Mouse (Mus musculus): ENCODE data around the gene Gm21887. TPM values are rescaled to one million over a fixed set of nuclear protein-coding genes. Genes with fewer than 3 reads are reported as not detected.
"Not testable (repeated sequence)": the region's sequence is repeated elsewhere in the genome, so short reads cannot be mapped to it uniquely, and the experiment has no call there.

The Gm21887 gene
- polyA plus RNA-seq (2016; fragmentation: Nextera tagmentation; extraction: Ambion mirVana), result 121 and 171 TPM in 2 replicates

GRCm38 (mm10) chrX:170009016-170009750 is at the start of gene Gm21887:
Gene Gm21887, plus strand, starts transcription at chrX:170009659.
- H3K4me3 ChIP-seq, result peak within 1 kb of the TSS; percentile 52
- H3K4me1 ChIP-seq (replicated peaks); H3K27me3 ChIP-seq (replicated peaks): not testable (repeated sequence)
- peaks cover 48% of the 10 kb centered on the region for H3K9me3 ChIP-seq (replicated peaks)
- H3K36me3 ChIP-seq, result peaks cover 16% of the 10 kb centered on the region
- ATAC-seq (ENCODE audit: insufficient number of reproducible peaks, low FRiP score), result peak; percentile 89
- 83% methylated on average over 118 of the region's 118 CpGs for WGBS
- peak within 1 kb of the TSS; percentile 78 for H3K9ac ChIP-seq
- H3K27ac ChIP-seq (ENCODE audit: poor library complexity, severe bottlenecking), result peak within 1 kb of the TSS; percentile 35
- peak within 1 kb of the TSS; percentile 6; the same call in 1 of the 2 replicates for H3K4me2 ChIP-seq

DNA sequence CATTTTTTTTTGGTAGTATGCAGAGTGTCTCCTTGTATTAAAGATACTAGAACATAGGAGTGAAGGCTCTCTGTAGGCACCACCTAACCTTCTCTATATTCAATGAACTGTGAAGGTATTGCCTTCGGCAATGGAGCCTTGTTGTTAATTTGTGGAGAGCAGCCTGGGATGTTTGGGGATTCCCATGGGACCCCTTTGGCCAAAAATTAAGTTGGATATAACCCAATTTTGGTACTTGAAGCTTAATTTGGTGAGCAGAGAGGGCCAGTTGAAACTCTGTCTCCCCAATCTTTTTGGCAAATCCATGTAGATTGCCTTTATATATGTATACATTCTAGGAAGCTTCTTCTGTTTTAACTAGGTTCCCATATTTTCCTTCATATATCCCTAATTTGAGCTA is 40.1 kb upstream of the Gm21887 start:
- Histone ChIP-seq H3K4me3 (no peak overlapping the region), H3K36me3 (peaks cover 22% of the 10 kb centered on the region; the same call in 1 of the 2 replicates), H3K9me3 (replicated peaks) (peaks cover 26% of the 10 kb centered on the region), H3K9ac (no peak overlapping the region), H3K27me3 (replicated peaks) (no peaks in the 10 kb centered on the region), H3K4me2 (no peak overlapping the region), H3K4me1 (replicated peaks) (no peaks in the 10 kb centered on the region), H3K27ac (ENCODE audit: poor library complexity, severe bottlenecking) (no peak overlapping the region)
- 81% methylated on average over 1 of the region's 1 CpGs for WGBS
- no peak for ATAC-seq (ENCODE audit: insufficient number of reproducible peaks, low FRiP score)

GRCm38 (mm10) chrX:169969765-169970164 is 39.7 kb upstream of the Gm21887 start:
- H3K4me2 ChIP-seq; H3K27me3 ChIP-seq (replicated peaks); H3K4me3 ChIP-seq; H3K27ac ChIP-seq (ENCODE audit: poor library complexity, severe bottlenecking); H3K9ac ChIP-seq; H3K4me1 ChIP-seq (replicated peaks): not testable (repeated sequence)
- Histone ChIP-seq H3K36me3 (peaks cover 25% of the 10 kb centered on the region; the same call in 1 of the 2 replicates), H3K9me3 (replicated peaks) (peaks cover 26% of the 10 kb centered on the region)
- ATAC-seq (ENCODE audit: insufficient number of reproducible peaks, low FRiP score), result peak; percentile 9; the same call in 1 of the 2 replicates
- WGBS, result 76% methylated on average over 3 of the region's 3 CpGs

DNA sequence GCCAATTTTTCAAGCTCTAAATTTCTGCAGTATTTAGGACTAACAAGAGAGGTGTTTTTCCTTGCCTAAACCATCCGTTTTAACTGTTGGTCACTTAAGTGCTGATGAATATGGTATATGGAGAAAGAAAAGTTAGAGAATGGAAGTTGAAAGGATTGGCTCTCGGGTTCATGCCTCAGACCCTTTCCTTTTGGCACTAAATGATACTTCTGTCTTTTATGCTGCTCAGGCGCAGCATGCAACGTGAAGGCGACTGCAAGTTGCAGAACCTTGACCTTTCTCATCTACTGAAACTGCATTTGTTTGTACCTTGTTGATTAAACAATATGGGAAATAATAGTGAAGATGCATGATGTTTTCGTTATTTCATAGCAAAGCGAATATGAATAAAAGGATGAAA is 38.9 kb upstream of the Gm21887 start:
- not testable (repeated sequence) for H3K4me2 ChIP-seq; H3K9ac ChIP-seq; H3K4me1 ChIP-seq (replicated peaks); H3K27me3 ChIP-seq (replicated peaks); H3K27ac ChIP-seq (ENCODE audit: poor library complexity, severe bottlenecking); ATAC-seq (ENCODE audit: insufficient number of reproducible peaks, low FRiP score); H3K4me3 ChIP-seq
- WGBS, result 84% methylated on average over 7 of the region's 7 CpGs
- Histone ChIP-seq H3K9me3 (replicated peaks) (peaks cover 30% of the 10 kb centered on the region), H3K36me3 (peaks cover 25% of the 10 kb centered on the region; the same call in 1 of the 2 replicates)

DNA sequence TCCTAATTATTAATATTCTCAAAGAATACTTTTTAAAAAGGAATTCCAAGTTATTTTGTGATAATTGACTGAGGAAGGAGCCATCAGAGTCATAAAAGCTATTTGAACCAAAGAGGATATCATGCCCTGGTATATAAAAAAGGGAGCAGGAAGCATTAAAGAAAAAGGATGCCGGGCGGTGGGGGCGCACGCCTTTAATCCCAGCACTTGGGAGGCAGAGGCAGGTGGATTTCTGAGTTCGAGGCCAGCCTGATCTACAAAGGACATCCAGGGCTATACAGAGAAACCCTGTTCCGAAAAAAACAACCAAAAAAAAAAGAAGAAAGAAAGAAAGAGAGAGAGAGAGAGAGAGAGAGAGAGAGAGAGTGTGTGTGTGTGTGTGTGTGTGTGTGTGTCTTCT is 37.9 kb upstream of the Gm21887 start:
- peaks cover 35% of the 10 kb centered on the region for H3K9me3 ChIP-seq (replicated peaks)
- not testable (repeated sequence) for H3K4me1 ChIP-seq (replicated peaks); H3K27me3 ChIP-seq (replicated peaks); H3K4me2 ChIP-seq; H3K4me3 ChIP-seq; H3K27ac ChIP-seq (ENCODE audit: poor library complexity, severe bottlenecking); H3K9ac ChIP-seq; ATAC-seq (ENCODE audit: insufficient number of reproducible peaks, low FRiP score)
- WGBS, result 83% methylated on average over 6 of the region's 6 CpGs
- peaks cover 25% of the 10 kb centered on the region; the same call in 1 of the 2 replicates for H3K36me3 ChIP-seq

DNA sequence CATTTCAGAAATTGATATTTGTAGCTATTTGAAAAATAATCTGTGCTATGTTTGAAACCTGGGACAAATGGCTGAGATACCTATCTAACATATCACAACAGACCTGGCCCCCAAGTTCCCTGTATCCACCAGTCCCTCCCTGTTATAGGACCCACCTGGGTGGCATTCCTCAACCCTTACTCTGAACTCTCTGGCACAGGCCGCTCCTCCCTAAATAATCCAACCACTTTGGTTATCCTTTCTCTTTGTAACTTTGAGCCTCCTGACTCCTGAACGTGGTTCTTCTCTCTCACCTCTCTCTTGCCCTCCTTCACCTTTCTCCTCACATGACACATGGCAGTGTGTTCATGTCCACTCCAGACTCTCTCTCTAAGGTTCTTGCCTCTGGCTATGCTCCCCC is 37.3 kb upstream of the Gm21887 start:
- not testable (repeated sequence) for H3K4me2 ChIP-seq; H3K4me3 ChIP-seq; H3K4me1 ChIP-seq (replicated peaks); H3K9ac ChIP-seq; H3K27me3 ChIP-seq (replicated peaks)
- peaks cover 28% of the 10 kb centered on the region for H3K36me3 ChIP-seq
- H3K27ac ChIP-seq (ENCODE audit: poor library complexity, severe bottlenecking), result peak overlapping the region; percentile 1; the same call in 1 of the 2 replicates
- 63% methylated on average over 2 of the region's 2 CpGs for WGBS
- ATAC-seq (ENCODE audit: insufficient number of reproducible peaks, low FRiP score), result peak; percentile 37; the same call in 1 of the 2 replicates
- H3K9me3 ChIP-seq (replicated peaks), result peaks cover 35% of the 10 kb centered on the region

DNA sequence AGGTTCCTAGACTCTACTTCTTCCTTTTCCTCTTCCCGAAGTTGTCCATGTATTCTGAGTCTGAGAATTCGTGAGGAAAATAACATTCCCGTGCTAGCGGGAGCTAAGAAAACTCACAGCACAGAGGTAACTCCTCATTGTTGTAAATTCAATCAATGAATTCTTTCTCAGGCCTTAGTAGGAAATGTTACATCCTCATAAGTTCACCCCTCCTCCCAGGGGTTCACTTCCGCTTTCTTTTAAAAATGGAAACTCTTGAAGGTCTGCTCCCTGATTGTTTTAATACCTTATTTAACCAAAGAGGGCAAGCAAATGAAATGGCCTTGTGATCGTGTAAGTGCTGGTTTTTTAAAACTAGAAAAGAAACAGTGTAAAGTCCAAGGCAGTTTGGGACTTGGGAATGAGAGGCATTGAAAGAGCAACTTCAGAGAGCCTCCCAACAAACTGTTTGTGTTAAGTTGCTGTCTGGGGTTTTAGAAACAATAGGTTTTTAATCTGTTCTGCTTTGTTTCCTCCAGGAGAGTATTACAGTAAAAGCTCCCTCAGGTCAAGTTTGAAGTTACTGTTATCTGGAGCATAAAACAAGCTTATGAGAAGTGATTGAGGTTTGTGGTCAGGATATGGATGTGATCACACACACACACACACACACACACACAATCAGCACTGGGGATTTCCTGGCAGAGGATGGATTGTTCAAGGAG is 36.5 kb upstream of the Gm21887 start:
- H3K9ac ChIP-seq; H3K27me3 ChIP-seq (replicated peaks); H3K4me1 ChIP-seq (replicated peaks); H3K4me2 ChIP-seq; ATAC-seq (ENCODE audit: insufficient number of reproducible peaks, low FRiP score); H3K27ac ChIP-seq (ENCODE audit: poor library complexity, severe bottlenecking); H3K4me3 ChIP-seq: not testable (repeated sequence)
- 65% methylated on average over 6 of the region's 6 CpGs for WGBS
- H3K36me3 ChIP-seq, result peaks cover 32% of the 10 kb centered on the region
- peaks cover 38% of the 10 kb centered on the region for H3K9me3 ChIP-seq (replicated peaks)

DNA sequence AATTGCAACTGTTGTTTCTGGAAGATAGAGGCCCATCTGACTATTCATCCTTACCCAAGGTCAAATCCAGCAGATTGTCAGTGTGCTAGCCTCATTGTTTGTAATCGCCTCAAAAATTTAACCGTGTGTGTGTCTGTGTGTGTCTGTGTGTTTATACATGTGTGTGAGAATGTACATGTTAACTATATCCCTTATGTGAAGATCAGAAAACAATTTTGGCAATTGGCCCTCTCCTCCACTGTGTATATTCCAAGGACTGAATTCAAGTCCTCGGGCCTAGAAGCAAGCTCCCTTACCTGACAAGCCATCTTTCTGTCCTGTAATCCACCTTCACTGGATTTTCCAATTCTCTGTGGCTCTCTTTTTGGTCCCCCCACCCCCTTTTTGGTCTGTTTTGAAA is 35.7 kb upstream of the Gm21887 start:
- not testable (repeated sequence) for H3K4me1 ChIP-seq (replicated peaks); ATAC-seq (ENCODE audit: insufficient number of reproducible peaks, low FRiP score); H3K4me2 ChIP-seq; H3K4me3 ChIP-seq; H3K27ac ChIP-seq (ENCODE audit: poor library complexity, severe bottlenecking); H3K27me3 ChIP-seq (replicated peaks); H3K9ac ChIP-seq
- WGBS, result 60% methylated on average over 3 of the region's 3 CpGs
- Histone ChIP-seq H3K9me3 (replicated peaks) (peaks cover 46% of the 10 kb centered on the region), H3K36me3 (peaks cover 36% of the 10 kb centered on the region)

DNA sequence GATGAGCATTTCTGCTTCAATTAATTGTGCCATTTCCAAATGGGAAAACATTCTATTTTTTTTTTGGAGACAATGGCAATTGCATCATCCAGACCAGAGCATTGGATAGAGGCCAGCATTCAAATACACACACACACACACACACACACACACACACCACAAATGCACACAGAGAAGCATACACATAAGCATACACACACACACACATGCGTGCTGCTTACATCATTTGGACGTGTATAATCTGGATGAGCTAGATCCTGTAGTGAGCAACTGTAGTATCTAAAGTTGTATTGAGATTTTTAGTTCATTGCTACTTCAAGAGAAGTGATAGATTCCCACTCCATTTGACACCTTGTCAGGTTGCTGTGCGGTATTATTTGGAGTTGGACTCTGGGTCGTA is 35.0 kb upstream of the Gm21887 start:
- H3K9me3 ChIP-seq (replicated peaks), result peaks cover 52% of the 10 kb centered on the region
- WGBS, result 60% methylated on average over 4 of the region's 4 CpGs
- H3K27ac ChIP-seq (ENCODE audit: poor library complexity, severe bottlenecking), result not testable (repeated sequence)

DNA sequence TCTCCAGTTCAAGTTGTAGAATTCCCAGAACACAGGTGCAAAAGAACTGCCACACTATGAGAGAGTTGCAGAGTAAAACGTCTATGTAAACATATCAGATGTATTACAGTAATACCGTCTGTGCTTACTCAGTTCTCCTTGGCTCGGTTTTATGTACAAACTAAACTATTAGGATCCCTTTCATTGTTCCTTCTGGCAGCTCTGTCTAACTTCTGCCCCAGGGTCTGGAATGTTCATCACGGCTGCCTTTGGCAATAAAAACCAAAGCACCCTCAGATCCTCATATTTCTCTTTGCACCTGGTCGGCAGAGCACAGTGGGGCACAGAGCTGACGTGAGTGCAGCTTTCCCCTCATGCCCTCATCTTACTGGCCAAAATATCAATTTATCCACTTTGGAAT is 34.5 kb upstream of the Gm21887 start:
- H3K4me3 ChIP-seq; H3K4me2 ChIP-seq; ATAC-seq (ENCODE audit: insufficient number of reproducible peaks, low FRiP score); H3K9ac ChIP-seq; H3K27me3 ChIP-seq (replicated peaks); H3K4me1 ChIP-seq (replicated peaks): not testable (repeated sequence)
- WGBS, result 73% methylated on average over 6 of the region's 6 CpGs
- peaks cover 52% of the 10 kb centered on the region for H3K9me3 ChIP-seq (replicated peaks)
- H3K27ac ChIP-seq (ENCODE audit: poor library complexity, severe bottlenecking), result 0 out of 2 replicates have a peak overlapping the region, but pooled peaks have one; percentile 2
- H3K36me3 ChIP-seq, result peaks cover 33% of the 10 kb centered on the region

More for the DNA sequence above, 35.0 kb upstream of the Gm21887 start:
- H3K9ac ChIP-seq; H3K27me3 ChIP-seq (replicated peaks); H3K4me2 ChIP-seq; H3K4me3 ChIP-seq; ATAC-seq (ENCODE audit: insufficient number of reproducible peaks, low FRiP score); H3K4me1 ChIP-seq (replicated peaks): not testable (repeated sequence)
- H3K36me3 ChIP-seq, result peaks cover 36% of the 10 kb centered on the region

GRCm38 (mm10) chrX:169975681-169976131 is 33.8 kb upstream of the Gm21887 start:
- WGBS, result 65% methylated on average over 3 of the region's 3 CpGs
- H3K27ac ChIP-seq (ENCODE audit: poor library complexity, severe bottlenecking), result 0 out of 2 replicates have a peak overlapping the region, but pooled peaks have one; percentile 2

More at GRCm38 (mm10) chrX:169975681-169976131, 33.8 kb upstream of the Gm21887 start:
- H3K9ac ChIP-seq; H3K27me3 ChIP-seq (replicated peaks); H3K4me1 ChIP-seq (replicated peaks); H3K4me2 ChIP-seq; H3K4me3 ChIP-seq: not testable (repeated sequence)
- H3K36me3 ChIP-seq, result peaks cover 29% of the 10 kb centered on the region
- ATAC-seq (ENCODE audit: insufficient number of reproducible peaks, low FRiP score), result peak; percentile 20
- peaks cover 55% of the 10 kb centered on the region for H3K9me3 ChIP-seq (replicated peaks)

Measured in heart, embryonic 12.5 days (tissue).